ENCODE assay signal across 19 mouse cellular contexts in the genomic region with DNA sequence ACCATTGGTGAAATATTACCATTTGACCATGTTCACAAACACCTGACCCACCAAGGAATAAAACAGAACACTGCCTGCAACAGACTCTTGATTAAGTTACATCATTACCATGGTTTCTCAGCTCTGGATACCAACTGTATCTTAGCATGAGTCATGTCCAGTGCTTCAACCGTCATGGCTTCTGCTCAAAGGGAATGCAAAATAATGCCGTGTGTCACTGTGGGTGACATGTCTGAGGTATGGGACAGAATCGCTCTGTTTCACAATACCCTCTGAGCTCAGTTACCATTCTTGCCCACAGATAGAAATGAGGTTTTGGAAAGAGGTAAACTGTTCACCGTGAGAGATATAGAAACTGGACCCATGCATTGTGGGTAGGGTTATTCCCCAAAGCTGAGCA.
"Had no signal": no experiment of that assay in that cellular context is flagged by ENCODE, and none has a peak within 500 bp of the region (broad histone marks: within the 10 kb centered on the region; RNA-seq: fewer than 3 reads in every experiment).

No protein-coding gene starts in this region.

- H3K9me3 ChIP-seq: limb, embryonic 12.5 days; limb, embryonic 15.5 days; midbrain, embryonic 12.5 days; midbrain, embryonic 15.5 days; neural tube, embryonic 12.5 days; neural tube, embryonic 15.5 days; stomach, embryonic 15.5 days had no signal

- H3K4me1 ChIP-seq: midbrain, embryonic 15.5 days; neural tube, embryonic 12.5 days; neural tube, embryonic 15.5 days; stomach, embryonic 15.5 days had no signal

- H3K27ac ChIP-seq: kidney, postnatal 0 days; limb, embryonic 12.5 days; limb, embryonic 15.5 days; liver, embryonic 14.5 days; midbrain, embryonic 12.5 days; midbrain, embryonic 15.5 days; neural tube, embryonic 12.5 days; neural tube, embryonic 15.5 days; stomach, embryonic 15.5 days had no signal

- H3K9ac ChIP-seq: limb, embryonic 12.5 days; limb, embryonic 15.5 days; liver, embryonic 14.5 days; liver, postnatal 0 days; lung, embryonic 14.5 days; midbrain, embryonic 12.5 days; midbrain, embryonic 15.5 days; neural tube, embryonic 12.5 days; neural tube, embryonic 15.5 days; stomach, embryonic 15.5 days had no signal

- H3K4me2 ChIP-seq: limb, embryonic 12.5 days; limb, embryonic 15.5 days; liver, embryonic 11.5 days; lung, embryonic 14.5 days; midbrain, embryonic 12.5 days; midbrain, embryonic 15.5 days; neural tube, embryonic 12.5 days; neural tube, embryonic 15.5 days; stomach, embryonic 15.5 days had no signal

- H3K36me3 ChIP-seq: limb, embryonic 12.5 days; limb, embryonic 15.5 days; midbrain, embryonic 12.5 days; midbrain, embryonic 15.5 days; neural tube, embryonic 12.5 days; neural tube, embryonic 15.5 days; stomach, embryonic 15.5 days had no signal

- H3K27me3 ChIP-seq: limb, embryonic 12.5 days; limb, embryonic 15.5 days; midbrain, embryonic 15.5 days; neural tube, embryonic 12.5 days; neural tube, embryonic 15.5 days; stomach, embryonic 15.5 days had no signal

- H3K4me3 ChIP-seq: limb, embryonic 12.5 days; limb, embryonic 15.5 days; midbrain, embryonic 12.5 days; midbrain, embryonic 15.5 days; neural tube, embryonic 12.5 days; neural tube, embryonic 15.5 days; stomach, embryonic 15.5 days had no signal

- ATAC-seq: liver, postnatal 0 days; lung, postnatal 0 days; midbrain, embryonic 15.5 days had no signal

- DNase-seq: kidney, postnatal 25 days; left cerebral cortex, postnatal 4 days; liver, postnatal 0 days; lung, embryonic 14.5 days; right cerebral cortex, adult 18-20 months; right cerebral cortex, postnatal 14 days; spleen, adult 18-20 months; thymus, postnatal 25 days had no signal
